Mouse (Mus musculus) liver, postnatal 0 days (tissue): ENCODE measurements around the gene Igdcc4.

ENCODE experiments used
- CTCF ChIP-seq: sonication (generic); IDR thresholded peaks from 2 replicates; pipeline ENCODE4 v1.5.1; 2016; ENCODE audit warnings: antibody characterized with exemption, low read depth
- EP300 ChIP-seq: IDR thresholded peaks from 2 replicates; pipeline ENCODE4 v1.6.1; 2016; ENCODE audit warnings: antibody characterized with exemption, low read depth, mild to moderate bottlenecking

DNA sequence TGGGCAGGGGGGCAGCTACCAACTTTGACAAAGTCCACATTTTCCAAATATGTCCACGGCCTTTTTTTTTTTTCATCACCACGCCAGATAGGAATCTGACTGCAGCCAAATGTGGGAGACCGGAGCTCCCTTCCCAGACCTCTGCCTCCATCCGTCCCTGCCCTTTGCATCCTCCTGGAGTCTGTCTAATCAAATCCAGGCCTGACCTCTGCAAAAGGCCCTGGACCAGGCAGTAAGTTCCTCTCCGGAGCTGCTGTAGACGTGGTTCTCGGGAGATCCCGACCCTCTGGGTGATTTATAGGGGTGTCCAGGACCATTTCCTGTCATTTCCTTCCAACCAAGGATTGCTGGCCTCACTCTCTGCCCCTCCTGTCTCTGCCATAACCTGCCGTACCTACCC, 71.4 kb downstream of the Igdcc4 start:
- TF ChIP-seq EP300 (no peak), CTCF (no peak)
